Comparison of ENCODE assay signal across 10 mouse cellular contexts in genomic region chr3:86845578-86845977, GRCm38 (mm10).
DNase-seq lines count a peak whose midpoint lies in the region; ATAC-seq and TF ChIP-seq lines count a peak whose summit lies in the region.
"Had no signal": no experiment of that assay in that cellular context is flagged by ENCODE, and none has a peak within 500 bp of the region (broad histone marks: within the 10 kb centered on the region; RNA-seq: fewer than 3 reads in every experiment).

No protein-coding gene starts in this region.

- H3K4me3 ChIP-seq in left cerebral cortex, adult 2 months: peak overlapping the region; percentile 18; the same call in 1 of the 2 replicates
- H3K4me3 ChIP-seq in embryonic facial prominence, embryonic 12.5 days: no peak overlapping the region
- no peak overlapping the region for H3K4me3 ChIP-seq in hindbrain, embryonic 11.5 days (ENCODE audit: low read depth, low read length)
- H3K4me3 ChIP-seq in neural tube, embryonic 14.5 days (ENCODE audit: low read depth, low read length): no peak overlapping the region
- H3K4me3 ChIP-seq: limb, embryonic 15.5 days had no signal

- H3K27me3 ChIP-seq in embryonic facial prominence, embryonic 12.5 days: no peaks in the 10 kb centered on the region
- H3K27me3 ChIP-seq in hindbrain, embryonic 11.5 days (ENCODE audit: control insufficient read depth, insufficient read depth, low read length): no peaks in the 10 kb centered on the region
- H3K27me3 ChIP-seq in neural tube, embryonic 14.5 days (ENCODE audit: control insufficient read depth, insufficient read depth, low read length): no peaks in the 10 kb centered on the region
- H3K27me3 ChIP-seq: limb, embryonic 15.5 days had no signal

- H3K4me2 ChIP-seq in embryonic facial prominence, embryonic 12.5 days (replicated peaks): no peak overlapping the region
- no peak overlapping the region for H3K4me2 ChIP-seq in hindbrain, embryonic 11.5 days (replicated peaks; ENCODE audit: low read depth, low read length)
- peak overlapping the region; percentile 11; the same call in 1 of the 2 replicates for H3K4me2 ChIP-seq in neural tube, embryonic 14.5 days (ENCODE audit: low read depth, low read length)
- H3K4me2 ChIP-seq: limb, embryonic 15.5 days had no signal

- no peak overlapping the region for H3K9ac ChIP-seq in embryonic facial prominence, embryonic 12.5 days
- H3K9ac ChIP-seq in hindbrain, embryonic 11.5 days (ENCODE audit: low read depth, low read length): no peak overlapping the region
- H3K9ac ChIP-seq in neural tube, embryonic 14.5 days (replicated peaks; ENCODE audit: low read depth, low read length): no peak overlapping the region
- H3K9ac ChIP-seq: limb, embryonic 15.5 days had no signal

- H3K36me3 ChIP-seq in embryonic facial prominence, embryonic 12.5 days: no peaks in the 10 kb centered on the region
- no peaks in the 10 kb centered on the region for H3K36me3 ChIP-seq in hindbrain, embryonic 11.5 days (ENCODE audit: control insufficient read depth, insufficient read depth, low read length)
- no peaks in the 10 kb centered on the region for H3K36me3 ChIP-seq in neural tube, embryonic 14.5 days (ENCODE audit: control insufficient read depth, insufficient read depth, low read length)
- H3K36me3 ChIP-seq: limb, embryonic 15.5 days had no signal

- intact Hi-C loops in left cerebral cortex, adult 2 months (cut with DNase I): no loop called here
- intact Hi-C loops in left cerebral cortex, postnatal 14 days (cut with DNase I): no loop called here

- peak overlapping the region; percentile 45; the same call in 1 of the 2 replicates for H3K27ac ChIP-seq in left cerebral cortex, adult 2 months
- peak overlapping the region; percentile 58 for H3K27ac ChIP-seq in embryonic facial prominence, embryonic 12.5 days
- H3K27ac ChIP-seq in hindbrain, embryonic 11.5 days (ENCODE audit: low read depth, low read length): peak overlapping the region; percentile 37; the same call in 1 of the 2 replicates
- peak overlapping the region; percentile 72 for H3K27ac ChIP-seq in neural tube, embryonic 14.5 days (ENCODE audit: low read depth, low read length)
- H3K27ac ChIP-seq: limb, embryonic 15.5 days had no signal

- WGBS in embryonic facial prominence, embryonic 12.5 days: 71% methylated on average over 1 of the region's 1 CpGs
- WGBS in hindbrain, embryonic 11.5 days: 63% methylated on average over 1 of the region's 1 CpGs
- 81% methylated on average over 1 of the region's 1 CpGs for WGBS in neural tube, embryonic 14.5 days

- H3K9me3 ChIP-seq in embryonic facial prominence, embryonic 12.5 days: no peaks in the 10 kb centered on the region
- H3K9me3 ChIP-seq in hindbrain, embryonic 11.5 days (ENCODE audit: control insufficient read depth, low read length): no peaks in the 10 kb centered on the region
- no peaks in the 10 kb centered on the region for H3K9me3 ChIP-seq in neural tube, embryonic 14.5 days (ENCODE audit: control insufficient read depth, low read length)
- H3K9me3 ChIP-seq: limb, embryonic 15.5 days had no signal

- no peak for TF ChIP-seq CTCF in left cerebral cortex, adult 2 months (IDR thresholded peaks at IDR 0.05)

- DNase-seq in left cerebral cortex, adult 2 months (ENCODE audit: extremely low spot score in 1 of 2, low spot score in 2 of 2): no peak
- no peak for DNase-seq in left cerebral cortex, postnatal 14 days (ENCODE audit: low spot score in 2 of 2)
- DNase-seq in hindbrain, embryonic 11.5 days (ENCODE audit: low spot score): no peak
- no peak for DNase-seq in kidney, postnatal 10 days
- no peak for DNase-seq in layer of hippocampus, adult 9-11 months
- DNase-seq in adrenal gland, adult (ENCODE audit: inconsistent age in 2 of 2, low spot score in 1 of 2): no peak
- DNase-seq: kidney, postnatal 4 days had no signal

- H3K4me1 ChIP-seq in embryonic facial prominence, embryonic 12.5 days: peaks cover 41% of the 10 kb centered on the region
- H3K4me1 ChIP-seq in hindbrain, embryonic 11.5 days (replicated peaks; ENCODE audit: control insufficient read depth, insufficient read depth, low read length): peaks cover 5% of the 10 kb centered on the region; the same call in 1 of the 2 replicates
- peaks cover 33% of the 10 kb centered on the region for H3K4me1 ChIP-seq in neural tube, embryonic 14.5 days (ENCODE audit: control insufficient read depth, insufficient read depth, low read length)

- no peak for ATAC-seq in embryonic facial prominence, embryonic 12.5 days (ENCODE audit: insufficient number of reproducible peaks, insufficient read depth, low FRiP score, low TSS enrichment)
- ATAC-seq in hindbrain, embryonic 11.5 days (ENCODE audit: low FRiP score): no peak
- ATAC-seq in neural tube, embryonic 14.5 days (ENCODE audit: low read depth): no peak
